Mouse (Mus musculus) layer of hippocampus, postnatal 14 days (tissue): ENCODE data around the gene Pianp. TPM values are rescaled to one million over a fixed set of nuclear protein-coding genes. Genes with fewer than 3 reads are reported as not detected.

ENCODE experiments used
- DNase-seq, 2 experiments: peaks; one replicate each; pipeline ENCODE4 v3.0.0; 2021 to 2022; ENCODE audit warnings: low spot score in 2 of 2, mixed read lengths in 1 of 2
- long read RNA-seq, 2 experiments: library from polyadenylated mRNA; stranded (forward); transcript quantifications; one replicate each; pipeline ENCODE4 v2.0.0; 2021
- total RNA-seq, 2 experiments: library from RNA; stranded (reverse); gene quantifications; 2 replicates each; pipeline ENCODE4 v1.2.3; 2021

Gene Pianp
- 100 to 1,000 TPM; 119 to 120 TPM for total RNA-seq
- long read RNA-seq, experiment 1, transcript Pianp-201 (6 exons, 2,250 nt): major isoform, 37 of 61 reads
- long read RNA-seq, experiment 1, partial matches to known transcripts: 11 of 61 reads
- long read RNA-seq, experiment 1, other reads (novel, unspliced or antisense): 12 of 61 reads
- long read RNA-seq, experiment 2, transcript Pianp-201 (6 exons, 2,250 nt): major isoform, 66 of 99 reads
- long read RNA-seq, experiment 2, partial matches to known transcripts: 24 of 99 reads
- long read RNA-seq, experiment 2, other reads (novel, unspliced or antisense): 9 of 99 reads

- peak; percentile 79 for DNase-seq
Observed at GRCm38 (mm10) chr6:124996551-124997501, at the start of gene Pianp. TSS of gene Pianp (plus strand) at chr6:124996694.

- DNase-seq: no peak
Observed at GRCm38 (mm10) chr6:124953991-124954715, 42.3 kb upstream of the Pianp start.

DNA sequence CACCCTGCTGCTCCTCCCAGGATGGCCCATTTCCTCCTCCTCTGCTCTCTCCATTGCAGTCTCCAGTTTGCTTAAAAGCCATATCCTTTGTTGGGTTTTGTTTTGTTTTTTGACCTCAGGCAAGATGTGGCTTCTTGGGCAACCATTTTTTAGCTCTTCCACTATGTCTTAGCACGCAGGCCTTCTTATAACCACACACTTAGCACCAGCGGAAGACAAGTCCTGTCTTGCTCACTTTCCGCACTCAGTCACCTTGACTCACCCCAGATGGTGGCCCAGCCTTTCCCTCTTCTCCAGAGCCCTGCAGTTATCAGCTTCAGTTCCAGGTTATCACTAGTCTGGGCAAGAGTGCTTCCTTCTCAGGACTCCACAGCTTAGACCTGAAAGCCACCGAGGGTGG is 41.3 kb upstream of the Pianp start:
- DNase-seq: no peak

GRCm38 (mm10) chr6:124958127-124958526 is 38.4 kb upstream of the Pianp start:
- no peak for DNase-seq

DNA sequence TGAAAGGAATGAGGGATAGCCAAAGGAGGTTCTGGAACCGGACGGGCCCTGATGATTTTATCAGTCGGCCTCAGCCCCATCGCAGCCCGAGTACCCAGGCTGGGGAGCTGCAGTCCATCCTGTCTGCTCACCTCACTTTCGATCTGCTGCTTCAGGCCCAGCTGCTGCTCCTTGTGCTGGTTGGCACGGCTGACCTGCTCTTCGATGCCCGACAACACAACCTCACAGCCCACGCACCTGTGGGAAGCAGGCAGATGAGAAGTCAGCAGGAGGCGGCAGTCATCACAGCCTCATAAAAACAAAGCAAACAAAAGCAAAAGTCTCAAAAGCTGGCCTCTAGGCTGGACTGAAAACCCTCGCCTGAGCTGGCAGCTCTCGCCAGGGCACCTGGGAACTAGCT is 36.5 kb upstream of the Pianp start:
- no peak for DNase-seq

GRCm38 (mm10) chr6:124961021-124961420 is 35.5 kb upstream of the Pianp start:
- no peak for DNase-seq

DNA sequence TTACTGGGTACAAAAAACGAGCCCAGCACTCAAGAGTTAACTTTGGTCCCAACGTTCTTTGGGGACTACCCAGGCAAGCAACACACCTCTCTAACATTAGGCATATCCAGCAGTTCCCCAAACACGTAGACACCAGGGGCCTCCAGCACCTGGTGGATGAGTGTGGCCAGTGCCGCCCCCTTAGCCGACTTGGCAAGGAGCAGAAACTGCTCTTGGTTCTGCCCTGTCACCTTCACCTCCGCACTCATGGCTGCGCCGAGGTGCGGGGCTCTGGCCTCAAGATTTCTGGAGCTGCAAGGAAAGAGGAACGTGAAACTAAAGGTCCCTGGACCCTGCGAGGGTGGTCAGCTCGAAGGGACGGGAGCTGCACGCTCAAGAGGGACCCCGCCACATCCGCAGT is 31.9 kb upstream of the Pianp start:
- DNase-seq: peak in 1 of 2 experiments; percentile 27

DNA sequence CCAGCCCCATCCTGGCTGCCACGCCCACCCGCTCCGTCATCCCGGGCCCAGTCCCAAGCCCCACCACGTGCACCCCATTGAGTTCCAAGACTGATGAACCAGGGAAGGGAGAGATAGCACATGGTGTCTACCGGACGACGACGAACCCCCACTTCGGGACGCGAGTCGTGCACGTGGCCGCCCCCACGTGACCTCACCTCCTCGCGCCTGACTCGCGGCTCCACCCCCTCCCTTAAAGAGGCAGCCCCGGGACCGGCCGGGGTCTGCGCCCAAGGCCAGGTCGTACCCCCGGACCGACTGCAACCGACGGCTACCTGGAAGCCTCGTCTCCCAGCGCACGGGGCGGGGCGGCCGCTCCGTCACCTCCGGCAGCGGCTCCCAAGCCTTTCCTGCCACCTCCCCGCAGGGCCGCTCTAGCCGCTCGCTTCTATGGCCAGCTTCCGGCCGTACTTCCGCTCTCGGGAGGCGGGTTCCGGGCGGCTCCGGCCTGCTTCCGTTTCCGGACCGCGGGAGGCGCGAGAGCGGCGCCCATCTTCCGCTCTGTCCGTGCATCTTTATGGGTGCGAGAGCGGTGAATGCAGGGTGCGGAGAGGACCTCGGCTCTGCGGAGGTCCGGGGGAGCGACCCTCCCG is 31.3 kb upstream of the Pianp start, which contains the start of gene Cops7a:
TSS of gene Cops7a (minus strand) at position 451 of the 632 bp plus-strand sequence.
- DNase-seq: peak; percentile 95 to 97

DNA sequence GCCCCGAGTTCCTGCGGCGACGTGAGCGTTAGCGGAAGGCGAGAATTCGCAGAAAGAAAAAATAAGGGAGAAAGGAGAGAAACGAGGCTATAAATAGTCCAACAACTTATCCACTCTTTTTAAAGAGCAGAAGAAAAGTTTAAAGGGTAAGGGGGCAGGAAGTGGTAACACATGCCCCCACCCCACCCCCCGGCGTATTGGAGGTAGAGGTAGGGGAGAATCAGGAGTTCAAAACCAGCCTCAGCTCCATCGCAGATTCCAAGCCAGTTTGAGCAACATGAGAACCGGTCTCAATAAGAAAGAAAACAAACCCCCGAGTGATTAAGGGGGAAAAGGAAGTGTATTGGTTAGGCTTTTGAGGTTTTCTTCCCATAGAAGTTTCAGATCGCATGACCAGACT is 30.7 kb upstream of the Pianp start:
- DNase-seq: no peak

DNA sequence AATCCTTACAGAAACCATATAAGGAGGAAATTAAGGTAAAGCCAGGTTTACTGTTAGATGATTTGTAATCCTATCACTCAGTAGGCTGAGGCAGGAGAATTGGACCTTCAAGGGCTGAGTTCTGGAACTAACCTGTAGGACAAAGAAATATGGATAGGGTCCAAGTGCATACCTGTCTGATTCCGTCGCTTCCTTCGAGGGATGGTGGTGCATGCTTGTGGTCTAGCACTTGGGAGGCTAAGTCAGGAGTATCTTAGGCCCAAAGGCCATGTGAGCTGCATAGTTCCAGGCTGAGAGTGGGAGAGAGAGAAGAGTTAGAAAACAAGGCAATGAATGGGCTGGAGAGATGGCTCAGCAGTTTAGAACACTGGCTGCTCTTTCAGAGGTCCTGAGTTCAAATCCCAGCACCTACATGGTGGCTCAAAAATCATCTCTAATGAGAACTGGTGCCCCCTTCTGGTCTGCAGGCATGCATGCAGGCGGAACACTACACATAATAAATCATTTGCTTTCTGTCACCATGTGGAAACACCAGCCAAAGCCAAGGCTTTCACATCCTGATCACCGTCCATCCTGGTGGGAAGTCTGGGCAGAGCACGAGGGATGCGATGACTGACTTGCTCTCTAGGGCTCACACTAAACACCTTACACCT is 29.9 kb upstream of the Pianp start:
- DNase-seq: no peak

GRCm38 (mm10) chr6:124967766-124968165 is 28.7 kb upstream of the Pianp start:
- peak in 1 of 2 experiments; percentile 28 for DNase-seq

GRCm38 (mm10) chr6:124992241-124992640 is 4.3 kb upstream of the Pianp start:
- DNase-seq: peak in 1 of 2 experiments; percentile 58

- peak in 1 of 2 experiments; percentile 16 for DNase-seq
Observed at GRCm38 (mm10) chr6:124993365-124993764, 3.1 kb upstream of the Pianp start.

- DNase-seq: peak in 1 of 2 experiments; percentile 18
Observed at GRCm38 (mm10) chr6:124993876-124994275, 2.6 kb upstream of the Pianp start.

DNA sequence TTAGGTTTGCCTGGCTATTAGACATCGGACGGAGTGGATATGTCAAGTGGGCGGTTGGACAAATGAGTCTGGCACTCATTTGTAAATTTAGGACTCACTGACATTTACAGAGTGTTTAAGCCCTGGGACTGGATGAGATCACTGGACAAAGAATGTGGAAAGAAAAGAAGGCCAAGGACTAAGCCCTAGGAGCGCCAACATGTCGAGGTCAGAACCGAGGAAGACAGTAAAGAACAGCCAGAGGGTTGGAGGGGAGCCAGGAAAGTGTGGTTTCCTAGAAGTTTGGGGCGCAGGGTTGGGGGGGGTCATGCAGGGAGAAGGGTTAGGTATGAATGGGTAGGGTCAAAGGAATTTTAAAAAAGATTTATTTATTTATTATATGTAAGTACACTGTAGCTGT is 1.2 kb upstream of the Pianp start:
- DNase-seq: no peak

GRCm38 (mm10) chr6:124995831-124996403 is 577 bp upstream of the Pianp start:
- DNase-seq: peak in 1 of 2 experiments; percentile 18

DNA sequence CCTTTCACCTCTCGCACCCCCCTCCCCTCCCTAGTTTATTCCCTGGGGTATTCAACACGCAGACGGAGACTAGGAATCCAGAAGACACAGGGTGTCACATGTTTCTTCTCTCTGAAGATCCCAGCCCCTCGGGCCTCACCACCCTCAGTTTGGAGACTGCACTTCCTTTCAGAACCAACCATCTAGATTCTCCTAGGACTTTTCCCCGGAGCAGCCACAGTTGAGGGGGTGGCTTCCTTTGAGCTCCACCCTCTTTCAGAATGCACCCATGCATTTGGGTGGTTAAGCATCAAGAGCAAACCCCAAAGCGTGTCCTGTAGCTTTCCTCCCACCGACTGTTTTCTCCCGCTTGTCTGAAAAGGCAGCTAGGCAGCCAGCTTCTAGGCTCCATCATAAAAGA is 1.6 kb downstream of the Pianp start:
- peak in 1 of 2 experiments; percentile 69 for DNase-seq

GRCm38 (mm10) chr6:124999091-124999490 is 2.6 kb downstream of the Pianp start:
- no peak for DNase-seq

- DNase-seq: no peak
Observed at GRCm38 (mm10) chr6:124999546-124999945, 3.1 kb downstream of the Pianp start.

- DNase-seq: no peak
Observed at GRCm38 (mm10) chr6:125003706-125004105, 7.2 kb downstream of the Pianp start.
